Mouse (Mus musculus) layer of hippocampus, postnatal 10 days (tissue): Measurements from ENCODE around the gene Gm11757. TPM values are rescaled to one million over a fixed set of nuclear protein-coding genes. Genes with fewer than 3 reads are reported as not detected.
"Not testable (repeated sequence)": the region's sequence is repeated elsewhere in the genome, so short reads cannot be mapped to it uniquely, and the experiment has no call there.

Experiments
- DNase-seq, 2 experiments: peaks; one replicate each; pipeline ENCODE4 v3.0.0; 2021; ENCODE audit warnings: low spot score in 2 of 2
- long read RNA-seq: library from polyadenylated mRNA; stranded (forward); transcript quantifications from one replicate; pipeline ENCODE4 v2.0.0, GENCODE M21; 2023
- total RNA-seq, 2 experiments: library from RNA; stranded (reverse); gene quantifications; 2 replicates each; pipeline ENCODE4 v1.2.3; 2021

The Gm11757 gene
- not detected for total RNA-seq
- long read RNA-seq: 0 reads

GRCm38 (mm10) chr4:73891012-73891411 is at the start of gene Gm11757:
Gene Gm11757, minus strand, starts transcription at chr4:73891112.
- DNase-seq: not testable (repeated sequence)

DNA sequence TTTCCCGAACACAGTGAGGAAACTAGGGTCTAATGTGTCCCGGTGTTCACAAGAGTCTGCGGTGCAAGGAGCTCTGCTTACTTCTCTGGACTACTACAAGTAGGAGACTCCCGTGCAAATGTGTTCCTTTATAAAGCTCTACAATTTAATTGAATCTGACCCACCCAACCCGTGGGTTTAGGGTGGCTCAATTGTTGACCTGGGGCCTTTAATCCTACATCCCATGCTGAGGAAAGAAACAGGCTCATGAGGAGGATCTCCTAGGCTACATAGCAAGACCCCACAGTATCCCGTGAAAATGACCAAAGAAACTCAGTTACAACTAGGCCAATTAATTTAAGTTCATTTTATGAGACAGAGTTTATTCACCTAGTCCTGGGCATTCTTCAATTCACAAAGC is 29.7 kb upstream of the Gm11757 start, which contains the start of gene Gm11756:
Gene Gm11756, minus strand, starts transcription at position 101 of the 400 bp plus-strand sequence.
- not testable (repeated sequence) for DNase-seq

- DNase-seq: not testable (repeated sequence)
Observed at GRCm38 (mm10) chr4:73905853-73906252, 14.9 kb upstream of the Gm11757 start, which contains the start of gene Gm13871. Gene Gm13871, minus strand, starts transcription at chr4:73905953.

DNA sequence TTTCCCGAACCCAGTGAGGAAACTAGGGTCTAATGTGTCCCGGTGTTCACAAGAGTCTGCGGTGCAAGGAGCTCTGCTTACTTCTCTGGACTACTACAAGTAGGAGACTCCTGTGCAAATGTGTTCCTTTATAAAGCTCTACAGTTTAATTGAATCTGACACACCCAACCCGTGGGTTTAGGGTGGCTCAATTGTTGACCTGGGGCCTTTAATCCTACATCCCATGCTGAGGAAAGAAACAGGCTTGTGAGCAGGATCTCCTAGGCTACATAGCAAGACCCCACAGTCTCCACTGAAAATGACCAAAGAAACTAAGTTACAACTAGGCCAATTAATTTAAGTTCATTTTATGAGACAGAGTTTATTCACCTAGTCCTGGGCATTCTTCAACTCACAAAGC is 14.7 kb downstream of the Gm11757 start, which contains the start of gene Gm11758:
Gene Gm11758, minus strand, starts transcription at position 101 of the 400 bp plus-strand sequence.
- DNase-seq: not testable (repeated sequence)

Other genes starting within 250 kb of the Gm11757 start
- gene Gm11239, start 222.8 kb downstream of the Gm11757 start, total RNA-seq: not detected
- gene Gm428, start 207.6 kb downstream of the Gm11757 start, total RNA-seq: not detected
- 1 to 10 TPM in 1 of 2 experiments, under 1 TPM in 1; 0.58 to 1.1 TPM for gene Rasef, start 100.1 kb downstream of the Gm11757 start, total RNA-seq
- not detected for gene Gm11758, start 14.8 kb downstream of the Gm11757 start, total RNA-seq
- not detected for gene Gm13871, start 14.8 kb upstream of the Gm11757 start, total RNA-seq
- gene Gm11756, start 29.6 kb upstream of the Gm11757 start, total RNA-seq: not detected
- not detected for gene 2310002L09Rik, start 59.7 kb upstream of the Gm11757 start, total RNA-seq
- gene Frmd3, start 122.3 kb upstream of the Gm11757 start, total RNA-seq: 10 to 100 TPM; 16.3 to 17.1 TPM